Mouse (Mus musculus) spleen, adult 18-20 months (tissue): ENCODE measurements around the gene Mkln1.

Experiments
- DNase-seq, 2 experiments: peaks; one replicate each; pipeline ENCODE4 v3.0.0; 2022; ENCODE audit warnings: mixed read lengths in 2 of 2

Mkln1 gene

DNA sequence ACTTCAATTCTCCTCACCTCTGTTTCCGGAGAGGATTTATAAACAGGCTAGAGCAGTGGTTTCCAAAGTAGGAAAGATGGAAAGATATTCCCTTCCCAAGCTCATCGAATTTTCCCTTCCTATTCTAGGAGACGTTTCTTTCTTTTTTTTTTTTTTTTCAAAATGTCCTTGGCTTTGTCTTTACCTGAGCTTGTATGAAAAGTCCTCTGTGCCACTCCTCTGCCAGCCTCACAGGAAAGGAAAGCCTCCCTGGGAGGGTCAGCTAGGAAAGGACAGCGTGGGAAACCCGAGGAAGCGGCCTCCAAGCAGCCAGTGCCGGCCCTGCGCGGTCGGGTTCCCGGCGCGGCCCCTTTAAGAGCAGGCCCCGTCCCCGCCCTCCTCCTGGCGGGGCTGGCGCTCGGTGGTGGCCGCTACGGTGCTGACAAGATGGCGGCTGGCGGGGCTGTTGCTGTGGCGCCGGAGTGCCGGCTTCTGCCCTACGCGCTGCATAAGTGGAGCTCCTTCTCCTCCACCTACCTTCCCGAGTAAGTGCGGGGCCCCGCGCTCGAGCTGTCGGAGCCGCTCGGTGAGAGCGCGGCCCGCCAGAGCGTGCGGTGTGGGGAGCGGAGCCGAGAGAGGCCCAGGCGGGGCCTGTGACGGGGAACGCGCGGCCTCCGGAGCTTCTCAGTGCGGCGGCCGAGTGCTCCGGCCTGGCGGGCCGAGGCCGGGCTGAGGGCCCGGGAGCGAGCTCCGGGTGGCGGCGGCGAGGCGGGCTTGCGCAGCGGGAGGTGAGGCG is at the start of gene Mkln1:
TSS of gene Mkln1 (plus strand) at position 305 of the 775 bp plus-strand sequence.
- DNase-seq = peak; percentile 77 to 85

DNA sequence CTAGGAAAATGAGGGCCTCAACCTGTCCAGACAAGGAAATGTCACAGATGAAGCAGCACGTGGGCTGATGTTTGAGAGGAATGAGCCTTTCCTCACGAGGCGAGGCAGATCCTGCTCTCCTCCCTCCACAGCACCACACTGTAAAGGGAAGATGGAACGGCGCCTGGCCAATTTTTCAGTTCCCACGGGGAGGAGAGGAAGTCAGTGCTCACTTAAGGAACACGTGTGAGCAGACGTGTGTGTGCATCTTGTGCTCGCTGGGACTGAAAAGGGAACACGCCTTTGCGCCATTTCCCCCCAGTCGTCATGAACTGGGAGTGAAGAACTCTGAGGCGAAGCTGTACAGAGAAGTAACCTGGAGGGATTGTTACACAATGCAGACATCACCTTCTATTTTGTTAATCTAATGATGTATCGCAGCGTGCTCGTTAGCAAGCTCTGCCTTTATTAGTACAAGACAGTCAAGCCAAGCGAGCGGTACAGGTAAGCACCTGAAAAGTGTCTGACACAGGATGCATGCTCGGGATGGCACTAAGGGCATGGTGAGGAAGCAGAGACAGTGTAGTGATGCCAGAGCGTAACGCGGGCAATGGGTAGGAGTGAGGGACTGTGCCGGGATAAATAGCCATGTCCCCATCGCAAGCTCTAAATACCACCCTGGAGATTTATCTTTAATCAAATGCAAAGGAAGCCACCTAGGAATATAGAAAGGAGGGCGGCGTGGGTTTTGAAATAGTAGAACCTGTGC is 41.9 kb upstream of the Mkln1 start:
- no peak for DNase-seq

DNA sequence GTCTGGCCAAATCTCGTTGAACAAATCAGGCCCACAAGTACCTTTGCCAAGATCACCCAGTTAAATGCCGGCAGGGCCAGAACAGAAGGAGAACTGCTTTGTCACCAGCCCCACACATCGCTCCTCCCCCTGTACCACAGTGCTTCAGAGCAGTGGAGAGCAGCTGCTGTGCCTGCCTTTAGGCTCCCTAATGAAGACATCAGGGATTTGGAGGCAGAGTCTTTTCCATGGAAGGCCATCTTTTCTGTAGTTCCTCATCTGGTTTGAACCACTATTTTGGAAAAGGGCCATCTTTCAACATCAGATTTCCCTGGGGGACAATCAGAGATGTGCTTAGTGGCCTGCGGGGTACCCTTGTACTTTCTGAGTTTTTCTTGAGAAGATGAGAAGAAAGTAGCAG is 41.2 kb upstream of the Mkln1 start:
- no peak for DNase-seq

GRCm38 (mm10) chr6:31362617-31363016 is 35.9 kb upstream of the Mkln1 start:
- DNase-seq = no peak

DNA sequence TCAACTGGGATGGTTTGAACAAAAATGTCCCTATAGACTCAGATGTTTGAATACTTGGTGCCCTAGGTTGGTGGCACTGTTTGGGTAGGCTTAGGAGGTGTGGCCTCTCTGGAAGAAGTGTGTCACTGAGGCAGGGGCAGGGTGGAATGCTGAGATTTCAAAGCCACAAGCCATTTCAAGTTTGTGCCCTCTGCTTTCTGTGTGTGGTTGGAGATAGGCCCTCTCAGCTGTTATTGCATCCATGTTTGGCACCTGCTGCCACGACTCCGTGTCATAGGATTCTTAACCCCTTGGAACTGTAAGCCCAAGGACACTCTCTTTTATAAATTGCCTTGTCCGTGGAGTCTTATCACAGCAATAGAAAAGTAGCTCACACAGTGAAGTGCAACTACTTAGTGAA is 34.1 kb upstream of the Mkln1 start:
- no peak for DNase-seq

- no peak for DNase-seq
These were observed 30.6 kb upstream of the Mkln1 start for GRCm38 (mm10) chr6:31367947-31368346.

DNA sequence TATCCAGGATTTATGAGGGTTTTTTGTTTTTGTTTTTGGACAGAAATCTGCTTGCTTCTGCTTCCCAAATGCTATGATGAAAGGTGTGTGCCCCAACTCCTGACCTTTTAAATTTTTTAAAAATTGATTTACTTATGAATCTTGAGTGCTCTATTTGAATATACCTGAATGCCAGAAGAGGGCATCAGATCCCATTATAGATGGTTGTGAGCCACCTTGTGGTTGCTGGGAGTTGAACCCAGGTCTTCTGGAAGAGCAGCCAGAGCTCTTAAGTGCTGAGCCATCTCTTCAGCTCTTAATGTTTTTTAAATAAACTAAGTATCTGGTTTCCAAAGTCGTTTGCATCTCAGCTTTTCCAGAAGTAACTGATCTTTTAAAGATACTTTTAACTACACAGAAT is 30.0 kb upstream of the Mkln1 start:
- DNase-seq = no peak

- DNase-seq = no peak
These were observed 28.7 kb upstream of the Mkln1 start for GRCm38 (mm10) chr6:31369875-31370274.

DNA sequence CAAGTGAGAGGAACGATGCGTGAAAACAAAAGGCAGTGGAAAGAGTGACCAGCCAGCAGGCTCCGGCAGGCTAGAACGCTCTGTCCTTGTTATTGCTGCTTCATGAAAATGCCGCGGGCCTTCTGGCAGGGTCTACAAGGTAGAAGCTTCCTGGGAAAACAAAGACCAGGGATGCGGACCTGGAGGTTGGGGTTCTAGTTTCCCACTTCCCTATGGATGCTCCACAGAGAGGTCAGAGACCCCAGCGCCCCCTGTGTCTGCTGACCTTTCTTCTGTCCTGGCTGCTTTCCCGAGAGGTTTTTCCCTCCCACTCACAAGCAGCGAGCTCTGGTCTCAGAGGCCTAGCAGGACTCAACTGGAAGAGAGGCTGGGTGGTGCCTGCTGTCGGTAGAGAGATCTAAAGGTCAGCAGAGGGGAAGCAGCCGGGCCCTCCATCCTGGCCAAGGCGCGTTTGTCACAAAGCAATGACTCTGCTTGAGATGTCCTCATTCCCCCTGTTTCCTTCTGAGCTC is 27.9 kb upstream of the Mkln1 start:
- DNase-seq = no peak

- no peak for DNase-seq
These were observed 27.4 kb upstream of the Mkln1 start for GRCm38 (mm10) chr6:31371140-31371539.

DNA sequence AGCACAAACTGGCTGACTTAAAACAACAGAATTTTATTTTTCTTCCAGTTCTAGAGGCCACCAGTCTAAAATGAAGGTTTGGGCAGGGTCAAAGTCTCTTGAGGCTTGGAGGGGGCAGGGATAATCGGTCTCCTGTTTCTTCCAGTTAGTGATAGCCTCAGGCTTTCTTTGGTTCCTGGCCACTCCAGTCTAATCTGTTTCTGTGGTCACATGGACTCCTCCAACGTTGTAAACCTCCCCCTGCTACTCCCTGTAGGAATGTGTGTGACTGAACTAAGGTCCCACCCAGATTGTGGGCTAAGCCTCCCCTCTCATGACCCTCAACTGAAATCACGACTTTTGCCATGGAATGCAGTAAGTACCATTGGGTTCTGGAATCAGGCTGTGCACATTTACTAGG is 25.9 kb upstream of the Mkln1 start:
- no peak for DNase-seq

GRCm38 (mm10) chr6:31373084-31373673 is 25.4 kb upstream of the Mkln1 start:
- no peak for DNase-seq

DNA sequence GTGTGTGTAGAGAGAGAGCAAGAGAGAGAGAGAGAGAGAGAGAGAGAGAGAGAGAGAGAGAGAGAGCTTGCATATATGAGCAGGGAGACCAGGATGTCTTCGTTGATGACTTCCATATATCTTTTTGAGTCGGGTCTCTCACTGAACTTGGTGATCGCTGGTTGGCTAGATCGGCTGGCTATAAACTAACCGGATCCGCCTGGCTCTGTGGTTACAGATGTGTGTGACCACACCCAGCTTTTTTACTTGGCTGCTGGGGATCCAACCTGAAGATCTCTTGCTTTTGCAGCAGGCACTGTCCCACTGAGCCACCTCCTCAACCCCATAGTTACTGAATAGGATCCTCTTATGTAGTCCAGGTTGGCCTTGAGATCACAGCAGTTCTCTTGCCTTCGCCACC is 15.5 kb upstream of the Mkln1 start:
- no peak for DNase-seq

DNA sequence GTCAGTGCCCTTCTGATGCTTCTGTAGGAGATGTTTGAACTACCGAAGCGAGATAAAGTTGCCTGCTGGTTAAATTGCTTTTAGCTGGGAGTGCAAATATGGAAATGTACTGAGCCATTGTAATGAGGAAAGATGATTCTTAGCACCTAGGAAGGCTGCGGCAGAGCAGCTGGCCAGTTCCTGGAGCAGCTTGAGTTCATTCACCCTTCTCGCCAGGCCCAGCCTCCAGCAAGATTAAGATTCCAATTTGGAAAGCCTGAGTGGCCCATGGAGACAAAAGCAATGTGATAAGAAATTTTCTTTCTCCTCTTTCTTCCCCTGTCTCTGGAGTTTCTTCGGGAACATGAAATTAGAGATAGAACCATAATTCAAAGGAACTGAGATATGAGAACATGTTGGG is 13.7 kb upstream of the Mkln1 start:
- DNase-seq = no peak

- DNase-seq = no peak
These were observed 13.0 kb upstream of the Mkln1 start for GRCm38 (mm10) chr6:31385281-31386145.

- no peak for DNase-seq
These were observed 8.8 kb upstream of the Mkln1 start for GRCm38 (mm10) chr6:31389716-31390115.

GRCm38 (mm10) chr6:31390243-31390981 is 8.1 kb upstream of the Mkln1 start:
- no peak for DNase-seq

- DNase-seq = no peak
These were observed 5.7 kb upstream of the Mkln1 start for GRCm38 (mm10) chr6:31392871-31393270.

DNA sequence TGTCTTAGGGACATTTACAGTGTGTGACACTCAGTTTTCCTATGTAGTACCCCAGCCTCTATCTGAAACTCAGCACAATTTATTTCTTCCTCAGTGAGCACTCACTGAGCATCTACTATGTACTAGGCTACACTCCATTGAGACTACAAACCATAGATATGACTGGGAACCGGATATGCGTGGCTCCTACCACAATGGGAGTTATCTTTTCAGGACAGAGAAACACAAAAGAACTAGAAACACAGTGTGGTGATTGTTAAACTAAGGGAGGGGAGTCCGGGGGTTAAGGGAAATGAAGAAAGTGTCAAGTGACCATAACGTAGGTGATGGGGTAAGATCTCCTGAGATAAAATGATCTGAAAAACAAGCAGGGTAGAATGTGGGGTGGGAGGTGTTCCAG is 2.4 kb upstream of the Mkln1 start:
- DNase-seq = no peak

- DNase-seq = no peak
These were observed 1.2 kb upstream of the Mkln1 start for GRCm38 (mm10) chr6:31397308-31397707.

DNA sequence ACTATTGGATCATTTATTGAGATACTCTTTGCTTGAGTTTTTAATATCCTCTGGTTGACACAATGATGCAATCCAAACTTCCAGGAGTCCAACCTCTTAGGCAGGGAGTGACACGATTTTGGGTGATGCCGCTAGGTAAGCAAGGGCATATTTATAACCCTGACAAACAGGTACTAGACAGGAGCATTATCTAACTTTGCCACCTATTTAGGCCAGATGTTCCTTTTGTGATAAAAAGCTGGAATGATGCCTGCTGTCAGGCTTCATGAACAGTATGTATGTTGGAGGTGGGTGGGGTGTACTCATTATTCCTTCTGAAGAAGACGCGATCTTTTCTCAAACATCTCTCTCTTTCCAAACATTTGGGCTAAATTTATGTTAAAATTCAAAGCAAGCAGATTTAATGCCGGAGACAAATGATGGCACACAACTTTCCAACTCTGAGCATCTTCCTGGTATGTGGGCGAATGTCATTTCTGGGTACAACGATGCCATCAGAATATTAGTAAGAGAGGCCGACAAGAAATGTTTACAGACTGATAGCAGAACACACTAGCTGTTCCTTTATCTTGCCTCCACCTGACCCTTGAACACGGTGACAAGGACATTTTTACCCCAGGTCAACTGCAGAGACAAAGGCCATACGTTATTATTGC is 632 bp upstream of the Mkln1 start:
- no peak for DNase-seq

DNA sequence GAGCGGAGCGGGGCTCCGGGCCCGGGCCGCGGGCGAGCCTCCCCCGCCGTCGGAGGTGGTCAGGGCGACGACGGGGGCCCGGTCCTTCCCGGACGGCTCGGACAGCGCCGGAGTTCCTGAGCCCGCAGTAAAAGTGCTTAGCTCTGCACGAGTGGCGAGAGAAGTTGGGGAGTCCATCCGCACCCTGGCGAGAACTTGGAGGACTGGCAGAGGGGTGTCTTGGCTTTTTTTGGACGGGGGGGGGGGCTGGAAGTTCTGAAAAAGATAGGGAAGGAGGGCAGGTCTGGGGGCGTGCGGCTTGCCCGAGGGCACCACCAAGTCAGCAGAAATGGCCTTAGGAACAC is 643 bp downstream of the Mkln1 start:
- DNase-seq = no peak
